Mouse (Mus musculus) megakaryocyte, embryonic 14.5 days (primary cell): ENCODE measurements at regions not wholly inside any gene's neighbourhood (a gene's known extent, or its start where the extent isn't known, plus 50 kb on each side); places are given as distances from the start of the nearest gene placed in this dataset.

ENCODE experiments used
- FLI1 ChIP-seq: IDR thresholded peaks from 2 replicates; pipeline ENCODE4 v1.6.1; 2012; ENCODE audit warnings: low read length, inconsistent platforms, mixed read lengths
- GATA1 ChIP-seq: IDR thresholded peaks from 3 replicates; pipeline ENCODE4 v1.6.1; 2012; ENCODE audit warnings: mixed read lengths, low read length, inconsistent platforms, borderline replicate concordance

DNA sequence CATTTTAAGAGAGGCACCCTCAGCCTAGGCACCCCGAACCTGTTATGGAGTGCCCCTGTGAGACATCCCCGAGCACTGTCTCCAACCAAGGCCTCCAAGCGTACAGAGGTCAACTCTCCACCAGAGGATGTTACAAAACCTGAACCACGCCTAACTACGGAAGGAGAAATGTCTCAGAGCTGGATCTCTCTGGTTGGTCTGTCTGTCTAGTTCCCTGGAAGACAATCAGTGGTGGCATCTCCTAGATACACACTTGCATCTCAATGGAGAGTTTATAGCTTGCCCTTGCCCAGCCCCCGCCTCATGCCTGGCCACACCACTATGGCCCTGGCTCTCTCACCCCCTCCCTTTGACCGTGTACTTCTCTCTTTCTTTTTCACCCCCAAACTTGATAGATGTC, 69.2 kb downstream of the Mis18a start:
- no peak for TF ChIP-seq GATA1
- no peak for TF ChIP-seq FLI1
